Mouse (Mus musculus) MEL (cell line): ENCODE data around the gene Tubb5. TPM values are rescaled to one million over a fixed set of nuclear protein-coding genes. Genes with fewer than 3 reads are reported as not detected.

Experiments used
- DNase-seq: peaks from one replicate; pipeline ENCODE4 v3.0.0; 2011; ENCODE audit warnings: low read depth, low spot score
- H3K27ac ChIP-seq: 2 replicates; pipeline ENCODE4 v1.5.1; 2012; ENCODE audit warnings: low read depth, mild to moderate bottlenecking, control low read depth, low read length, moderate library complexity; ENCODE audit not compliant: control insufficient read depth
- H3K27me3 ChIP-seq, 2 experiments: fragments of 150-350 bp in 1 of 2; sonication (generic) in 1 of 2; 2 replicates each; pipeline ENCODE4 v1.6.1; 2012; ENCODE audit warnings: low read length in 2 of 2, mild to moderate bottlenecking in 2 of 2, improper control_type of control experiment in 1 of 2, moderate library complexity in 1 of 2; ENCODE audit not compliant: insufficient read depth in 2 of 2, control insufficient read depth in 1 of 2
- H3K36me3 ChIP-seq, 2 experiments: 2 replicates each; pipeline ENCODE4 v1.6.1; 2012 to 2014; ENCODE audit warnings: low read length in 2 of 2, improper control_type of control experiment in 1 of 2, inconsistent platforms in 1 of 2, mild to moderate bottlenecking in 1 of 2; ENCODE audit not compliant: insufficient read depth in 2 of 2, control insufficient read depth in 1 of 2
- H3K4me1 ChIP-seq, 2 experiments: fragments of 150-350 bp in 1 of 2; sonication (generic) in 1 of 2; 2 replicates each; pipeline ENCODE4 v1.6.1; 2012; ENCODE audit warnings: low read length in 2 of 2, improper control_type of control experiment in 1 of 2, mild to moderate bottlenecking in 1 of 2; ENCODE audit not compliant: insufficient read depth in 2 of 2, control insufficient read depth in 1 of 2
- H3K4me3 ChIP-seq, 2 experiments: fragments of 150-350 bp in 1 of 2; sonication (generic) in 1 of 2; 2 replicates each; pipeline ENCODE4 v1.5.1; 2012; ENCODE audit warnings: low read depth in 2 of 2, low read length in 2 of 2, mild to moderate bottlenecking in 2 of 2, moderate library complexity in 2 of 2, control low read depth in 1 of 2, improper control_type of control experiment in 1 of 2; ENCODE audit not compliant: control insufficient read depth in 1 of 2, insufficient read depth in 1 of 2
- H3K79me2 ChIP-seq: 2 replicates; pipeline ENCODE4 v1.6.1; 2012; ENCODE audit warnings: mild to moderate bottlenecking, low read length, moderate library complexity; ENCODE audit not compliant: control insufficient read depth, poor library complexity, insufficient read depth
- H3K9ac ChIP-seq: 2 replicates; pipeline ENCODE4 v1.6.1; 2012; ENCODE audit warnings: low read depth, mild to moderate bottlenecking, control low read depth, low read length, moderate library complexity; ENCODE audit not compliant: control insufficient read depth, poor library complexity, severe bottlenecking
- H3K9me3 ChIP-seq: fragments of 150-350 bp; sonication (generic); replicated peaks from 2 replicates; pipeline ENCODE4 v1.6.1; 2012; ENCODE audit warnings: mild to moderate bottlenecking, low read length, improper control_type of control experiment, moderate library complexity; ENCODE audit not compliant: insufficient read depth
- BHLHE40 ChIP-seq: IDR thresholded peaks from 2 replicates; pipeline ENCODE4 v1.6.1; 2012; ENCODE audit warnings: low read depth, mild to moderate bottlenecking, inconsistent platforms, low read length, improper control_type of control experiment, borderline replicate concordance
- CTCF ChIP-seq, 3 experiments: IDR thresholded peaks in 2 of 3; conservative IDR thresholded peaks in 1 of 3; 2 replicates each; pipeline ENCODE4 v1.5.1; 2011 to 2012; ENCODE audit warnings: low read length in 3 of 3, low read depth in 2 of 3, mild to moderate bottlenecking in 2 of 3, improper control_type of control experiment in 1 of 3, inconsistent platforms in 1 of 3, mixed read lengths in 1 of 3, moderate library complexity in 1 of 3; ENCODE audit not compliant: control insufficient read depth in 1 of 3, insufficient read depth in 1 of 3, poor library complexity in 1 of 3, severe bottlenecking in 1 of 3
- ELF1 ChIP-seq: IDR thresholded peaks from 2 replicates; pipeline ENCODE4 v1.6.1; 2014; ENCODE audit warnings: low read depth, mild to moderate bottlenecking, inconsistent platforms, low read length, improper control_type of control experiment, moderate library complexity
- EP300 ChIP-seq, 2 experiments: IDR thresholded peaks; 2 replicates each; pipeline ENCODE4 v1.6.1; 2011; ENCODE audit warnings: improper control_type of control experiment in 2 of 2, low read length in 2 of 2, low read depth in 1 of 2, mild to moderate bottlenecking in 1 of 2
- ETS1 ChIP-seq: IDR thresholded peaks from 2 replicates; pipeline ENCODE4 v1.6.1; 2012; ENCODE audit warnings: low read depth, mild to moderate bottlenecking, inconsistent platforms, low read length, improper control_type of control experiment, moderate library complexity
- KAT2A ChIP-seq: conservative IDR thresholded peaks from 2 replicates; pipeline ENCODE4 v1.6.1; 2012; ENCODE audit warnings: low read depth, low read length, improper control_type of control experiment, inconsistent platforms
- MAX ChIP-seq: IDR thresholded peaks from 2 replicates; pipeline ENCODE4 v1.6.1; 2011; ENCODE audit warnings: low read length, improper control_type of control experiment
- MEF2A ChIP-seq: IDR thresholded peaks from 2 replicates; pipeline ENCODE4 v1.6.1; 2014; ENCODE audit warnings: low read depth, mild to moderate bottlenecking, inconsistent platforms, low read length, improper control_type of control experiment; ENCODE audit not compliant: poor library complexity, insufficient replicate concordance, severe bottlenecking; ENCODE audit errors: extremely low read depth
- POLR2AphosphoS2 ChIP-seq: IDR thresholded peaks from 2 replicates; pipeline ENCODE4 v1.6.1; 2011; ENCODE audit warnings: low read length, improper control_type of control experiment
- RAD21 ChIP-seq: IDR thresholded peaks from 2 replicates; pipeline ENCODE4 v1.6.1; 2011; ENCODE audit warnings: mild to moderate bottlenecking, low read depth, low read length, improper control_type of control experiment
- SIN3A ChIP-seq: IDR thresholded peaks from 2 replicates; pipeline ENCODE4 v1.6.1; 2012; ENCODE audit warnings: low read length, improper control_type of control experiment, inconsistent platforms
- UBTF ChIP-seq: IDR thresholded peaks from 2 replicates; pipeline ENCODE4 v1.6.1; 2012; ENCODE audit warnings: low read depth, mild to moderate bottlenecking, inconsistent platforms, low read length, improper control_type of control experiment, moderate library complexity, borderline replicate concordance; ENCODE audit not compliant: insufficient read depth
- ZC3H11A ChIP-seq: IDR thresholded peaks from 2 replicates; pipeline ENCODE4 v1.6.1; 2012; ENCODE audit warnings: low read depth, mild to moderate bottlenecking, inconsistent platforms, low read length, improper control_type of control experiment
- ZKSCAN1 ChIP-seq: IDR thresholded peaks from 2 replicates; pipeline ENCODE4 v1.6.1; 2012; ENCODE audit warnings: low read depth, mild to moderate bottlenecking, inconsistent platforms, low read length, improper control_type of control experiment, moderate library complexity
- ZNF384 ChIP-seq: IDR thresholded peaks from 2 replicates; pipeline ENCODE4 v1.6.1; 2012; ENCODE audit warnings: low read depth, mild to moderate bottlenecking, inconsistent platforms, low read length, improper control_type of control experiment
- polyA plus RNA-seq, 2 experiments: library from polyadenylated mRNA; stranded (reverse) in 1 of 2; unstranded in 1 of 2; fragments of >175 nt in 1 of 2; fragments of >200 nt in 1 of 2; gene quantifications; 2 replicates each; pipeline versions ENCODE4 v1.2.1 to v1.2.4; 2012; ENCODE audit warnings: low replicate concordance in 2 of 2, low read depth in 1 of 2; ENCODE audit not compliant: insufficient read length in 2 of 2, insufficient read depth in 1 of 2, missing spikeins in 1 of 2
- total RNA-seq: library from RNA; depleted of rRNA; stranded (reverse); fragments of 300-350 nt; gene quantifications from 2 replicates; pipeline ENCODE4 v1.2.3, GENCODE M21; 2012

Gene Tubb5
- total and polyA plus RNA-seq, 3 experiments: 1,040 to 1,575 (median 1,137) TPM

DNA sequence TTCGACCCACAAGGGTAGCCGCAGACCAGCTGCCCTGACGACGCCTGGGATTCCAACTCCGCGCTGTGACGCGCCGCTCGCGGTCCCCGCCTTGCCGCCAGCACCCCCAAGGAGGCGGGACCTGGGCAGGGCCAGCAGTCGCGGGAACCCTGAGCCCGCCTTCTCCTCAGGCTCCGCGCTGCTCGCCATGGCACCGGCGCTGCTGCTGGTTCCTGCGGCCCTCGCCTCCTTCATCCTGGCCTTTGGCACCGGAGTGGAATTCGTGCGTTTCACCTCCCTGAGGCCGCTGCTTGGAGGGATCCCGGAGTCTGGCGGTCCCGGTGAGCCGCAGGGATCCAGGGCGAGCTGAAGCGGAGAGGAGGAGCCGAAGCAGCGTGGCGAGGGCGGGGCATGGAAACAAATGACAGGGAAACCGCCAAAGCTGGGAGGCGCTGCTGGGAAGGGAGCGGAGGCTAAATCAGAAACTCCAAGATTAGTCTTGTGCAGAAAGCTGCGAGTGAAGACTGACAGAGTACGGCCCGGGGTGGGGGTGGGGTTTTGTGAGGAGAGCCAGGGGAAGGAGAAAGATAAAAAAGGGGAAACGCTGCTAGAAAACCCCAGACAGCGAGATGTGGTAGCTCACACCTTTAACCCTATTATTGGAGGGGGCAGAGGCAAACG is 23.2 kb upstream of the Tubb5 start, which contains the start of gene Nrm (continued):
- 0 out of 2 replicates have a peak, but pooled peaks have one; percentile 8 for TF ChIP-seq ELF1
- peak; percentile 67; the same call in 1 of the 2 replicates for TF ChIP-seq SIN3A

- Histone ChIP-seq H3K36me3 (peaks cover 3 to 17% of the 10 kb centered on the region in 2 experiments; a peak in 3 of 4 replicates), H3K4me3 (peak overlapping the region; percentile 33 to 60), H3K4me1 (peaks cover 3 to 25% of the 10 kb centered on the region in 2 experiments; a peak in 3 of 4 replicates), H3K9ac (peak overlapping the region; percentile 78), H3K27me3 (no peaks in the 10 kb centered on the region), H3K27ac (peak overlapping the region; percentile 10; the same call in 1 of the 2 replicates), H3K79me2 (no peaks in the 10 kb centered on the region; the same call in 1 of the 2 replicates), H3K9me3 (no peaks in the 10 kb centered on the region)
- TF ChIP-seq EP300 (IDR thresholded peaks at IDR 0.05; ENCODE audit: low read depth in 1 of 2, low read length in 2 of 2): no peak
- no peak for TF ChIP-seq ZNF384
- TF ChIP-seq UBTF: 0 out of 2 replicates have a peak, but pooled peaks have one; percentile 20
- 0 out of 2 replicates have a peak, but pooled peaks have one; percentile 10 for TF ChIP-seq ETS1
- no peak for DNase-seq
Observed at GRCm38 (mm10) chr17:35860831-35861197, 22.7 kb upstream of the Tubb5 start.

DNA sequence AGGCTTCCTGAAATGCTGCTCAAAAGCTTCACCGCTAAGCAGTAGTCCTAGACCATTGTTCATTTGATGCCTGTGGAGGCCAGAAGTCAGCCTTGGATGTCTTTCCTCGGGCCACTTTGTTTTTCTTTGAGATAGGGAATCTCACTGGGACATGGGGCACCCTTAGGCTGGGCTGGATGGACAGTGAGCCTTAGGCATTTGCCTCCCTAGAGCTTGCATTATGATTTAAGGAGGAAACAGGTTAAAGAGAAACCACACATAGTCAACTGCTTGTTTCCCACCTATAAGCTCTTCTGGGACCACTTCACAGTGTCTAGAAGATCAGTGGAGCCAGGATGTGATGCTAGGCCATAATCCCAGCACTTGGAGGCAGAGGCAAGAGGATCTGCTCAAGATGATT is 21.7 kb upstream of the Tubb5 start:
- Histone ChIP-seq H3K27ac (no peak overlapping the region), H3K4me1 (peaks cover 3 to 22% of the 10 kb centered on the region in 2 experiments; a peak in 3 of 4 replicates)
- TF ChIP-seq MAX: no peak
- 0 out of 2 replicates have a peak, but pooled peaks have one; percentile 15 for TF ChIP-seq POLR2AphosphoS2

DNA sequence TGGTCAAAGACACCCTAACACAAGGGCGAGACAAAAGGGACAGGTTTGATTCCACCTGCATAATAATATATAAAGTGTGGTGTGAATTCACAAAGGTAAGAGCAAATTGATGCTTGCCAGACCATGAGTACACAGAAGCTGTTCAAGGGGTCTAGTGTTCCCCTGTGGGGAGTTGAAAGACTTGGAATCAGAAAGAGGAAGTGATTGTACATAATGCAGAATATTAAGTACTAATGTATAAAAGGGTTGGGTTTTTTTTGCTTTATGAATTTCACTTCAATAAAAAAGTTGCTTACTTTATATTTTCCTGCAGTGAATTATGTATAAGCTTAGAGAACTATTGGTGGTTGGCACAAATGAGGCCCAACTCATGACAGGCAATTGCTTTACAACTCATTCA is 21.3 kb upstream of the Tubb5 start:
- Histone ChIP-seq H3K36me3 (peaks cover 3 to 14% of the 10 kb centered on the region in 2 experiments; a peak in 3 of 4 replicates), H3K27ac (no peak overlapping the region), H3K9ac (no peak overlapping the region), H3K9me3 (no peaks in the 10 kb centered on the region), H3K4me1 (peaks cover 3 to 20% of the 10 kb centered on the region in 2 experiments; a peak in 3 of 4 replicates), H3K27me3 (no peaks in the 10 kb centered on the region), H3K79me2 (no peaks in the 10 kb centered on the region; the same call in 1 of the 2 replicates), H3K4me3 (no peak overlapping the region)
- no peak for TF ChIP-seq CTCF (IDR thresholded peaks at IDR 0.05 in 2 of 3, conservative IDR thresholded peaks at IDR 0.05 in 1 of 3; ENCODE audit: control insufficient read depth in 1 of 3, insufficient read depth in 1 of 3, low read depth in 2 of 3, low read length in 3 of 3, poor library complexity in 1 of 3, severe bottlenecking in 1 of 3)
- no peak for TF ChIP-seq ZC3H11A
- TF ChIP-seq RAD21: no peak
- TF ChIP-seq ZKSCAN1: no peak
- no peak for TF ChIP-seq BHLHE40
- TF ChIP-seq MEF2A: no peak
- no peak for TF ChIP-seq KAT2A
- DNase-seq: peak; percentile 54

More for the DNA sequence above, 21.7 kb upstream of the Tubb5 start:
- Histone ChIP-seq H3K79me2 (no peaks in the 10 kb centered on the region; the same call in 1 of the 2 replicates), H3K36me3 (peaks cover 3 to 14% of the 10 kb centered on the region in 2 experiments; a peak in 3 of 4 replicates), H3K9me3 (no peaks in the 10 kb centered on the region), H3K27me3 (no peaks in the 10 kb centered on the region), H3K4me3 (no peak overlapping the region), H3K9ac (no peak overlapping the region)
- DNase-seq: no peak
